Mouse (Mus musculus): ENCODE measurements around the gene Irf4. TPM values are rescaled to one million over a fixed set of nuclear protein-coding genes. Genes with fewer than 3 reads are reported as not detected.

Gene Irf4
- polyA plus RNA-seq, 1 experiment: not detected

DNA sequence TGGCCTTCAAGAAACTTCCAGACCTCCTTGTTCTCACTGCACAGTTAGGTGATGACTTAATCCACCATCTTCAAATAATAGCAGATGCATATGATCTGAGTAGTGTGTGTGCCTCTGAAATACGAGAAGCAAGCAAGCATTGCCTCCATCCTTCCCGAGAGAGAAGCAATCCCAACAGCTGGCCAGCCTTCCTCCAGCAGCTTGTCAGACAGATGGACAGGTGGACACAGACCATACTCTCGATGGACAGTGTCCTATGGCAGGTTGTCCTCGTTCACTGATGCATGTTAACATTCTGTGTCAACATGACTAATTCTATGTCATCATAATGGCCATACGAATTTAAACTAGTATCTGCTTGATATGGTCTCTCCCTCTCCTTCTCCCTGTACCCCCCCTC, 25.8 kb upstream of the Irf4 start:
- Histone ChIP-seq H3K36me3 (ENCODE audit: control insufficient read depth, insufficient read depth, low read length, poor library complexity, severe bottlenecking) (no peaks in the 10 kb centered on the region), H3K27me3 (ENCODE audit: control insufficient read depth, insufficient read depth, low read length, poor library complexity, severe bottlenecking) (no peaks in the 10 kb centered on the region), H3K9me3 (replicated peaks; ENCODE audit: control insufficient read depth, insufficient read depth, low read length, poor library complexity, severe bottlenecking) (no peaks in the 10 kb centered on the region), H3K9ac (ENCODE audit: low read depth, poor library complexity, severe bottlenecking) (no peak overlapping the region), H3K4me3 (ENCODE audit: low read depth, low read length) (no peak overlapping the region), H3K27ac (ENCODE audit: insufficient read depth, low read length) (no peak overlapping the region), H3K4me1 (ENCODE audit: control insufficient read depth, insufficient read depth, low read length) (no peaks in the 10 kb centered on the region)
- no peak for TF ChIP-seq CTCF (IDR thresholded peaks at IDR 0.05; ENCODE audit: low read depth, low read length)
- no peak for TF ChIP-seq POLR2A (IDR thresholded peaks at IDR 0.05; ENCODE audit: insufficient read depth, low read length)
- TF ChIP-seq EP300 (IDR thresholded peaks at IDR 0.05; ENCODE audit: insufficient read depth, low read depth, low read length): no peak

DNA sequence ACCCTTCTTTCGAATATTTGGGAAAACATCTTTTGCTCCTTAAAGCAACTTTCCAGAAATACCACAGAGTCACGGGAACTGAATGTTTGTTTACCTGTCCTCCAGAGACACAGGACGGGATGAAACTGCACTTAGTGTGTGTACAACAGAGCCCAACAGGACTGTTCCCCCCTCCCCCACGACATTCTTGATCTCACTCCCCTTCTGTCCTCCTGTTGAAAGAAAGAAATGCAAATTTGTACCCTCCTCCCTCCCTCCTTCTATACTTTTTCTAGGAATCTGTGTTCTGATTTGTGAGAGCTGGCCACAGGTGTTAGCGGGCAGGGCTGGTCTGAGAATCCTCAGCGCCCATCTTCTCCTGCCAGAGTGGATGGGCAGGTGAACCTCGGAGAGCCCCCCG, 25.2 kb upstream of the Irf4 start:
- Histone ChIP-seq H3K27ac (ENCODE audit: insufficient read depth, low read length) (no peak overlapping the region), H3K27me3 (ENCODE audit: control insufficient read depth, insufficient read depth, low read length, poor library complexity, severe bottlenecking) (no peaks in the 10 kb centered on the region), H3K9ac (ENCODE audit: low read depth, poor library complexity, severe bottlenecking) (no peak overlapping the region), H3K36me3 (ENCODE audit: control insufficient read depth, insufficient read depth, low read length, poor library complexity, severe bottlenecking) (no peaks in the 10 kb centered on the region), H3K4me3 (ENCODE audit: low read depth, low read length) (no peak overlapping the region), H3K4me1 (ENCODE audit: control insufficient read depth, insufficient read depth, low read length) (no peaks in the 10 kb centered on the region), H3K9me3 (replicated peaks; ENCODE audit: control insufficient read depth, insufficient read depth, low read length, poor library complexity, severe bottlenecking) (no peaks in the 10 kb centered on the region)
- no peak for TF ChIP-seq EP300 (IDR thresholded peaks at IDR 0.05; ENCODE audit: insufficient read depth, low read depth, low read length)
- TF ChIP-seq CTCF (IDR thresholded peaks at IDR 0.05; ENCODE audit: low read depth, low read length): no peak
- no peak for TF ChIP-seq POLR2A (IDR thresholded peaks at IDR 0.05; ENCODE audit: insufficient read depth, low read length)

- no peak overlapping the region for H3K4me3 ChIP-seq (ENCODE audit: low read depth, low read length)
- no peaks in the 10 kb centered on the region for H3K27me3 ChIP-seq (ENCODE audit: control insufficient read depth, insufficient read depth, low read length, poor library complexity, severe bottlenecking)
- no peak overlapping the region for H3K9ac ChIP-seq (ENCODE audit: low read depth, poor library complexity, severe bottlenecking)
- no peak for TF ChIP-seq POLR2A (IDR thresholded peaks at IDR 0.05; ENCODE audit: insufficient read depth, low read length)
- TF ChIP-seq CTCF (IDR thresholded peaks at IDR 0.05; ENCODE audit: low read depth, low read length): no peak
- no peak for TF ChIP-seq EP300 (IDR thresholded peaks at IDR 0.05; ENCODE audit: insufficient read depth, low read depth, low read length)
- H3K36me3 ChIP-seq (ENCODE audit: control insufficient read depth, insufficient read depth, low read length, poor library complexity, severe bottlenecking): no peaks in the 10 kb centered on the region
- H3K4me1 ChIP-seq (ENCODE audit: control insufficient read depth, insufficient read depth, low read length): no peaks in the 10 kb centered on the region
- H3K27ac ChIP-seq (ENCODE audit: insufficient read depth, low read length): no peak overlapping the region
- no peaks in the 10 kb centered on the region for H3K9me3 ChIP-seq (replicated peaks; ENCODE audit: control insufficient read depth, insufficient read depth, low read length, poor library complexity, severe bottlenecking)
Measured at GRCm38 (mm10) chr13:30724691-30725271, 24.2 kb upstream of the Irf4 start.

DNA sequence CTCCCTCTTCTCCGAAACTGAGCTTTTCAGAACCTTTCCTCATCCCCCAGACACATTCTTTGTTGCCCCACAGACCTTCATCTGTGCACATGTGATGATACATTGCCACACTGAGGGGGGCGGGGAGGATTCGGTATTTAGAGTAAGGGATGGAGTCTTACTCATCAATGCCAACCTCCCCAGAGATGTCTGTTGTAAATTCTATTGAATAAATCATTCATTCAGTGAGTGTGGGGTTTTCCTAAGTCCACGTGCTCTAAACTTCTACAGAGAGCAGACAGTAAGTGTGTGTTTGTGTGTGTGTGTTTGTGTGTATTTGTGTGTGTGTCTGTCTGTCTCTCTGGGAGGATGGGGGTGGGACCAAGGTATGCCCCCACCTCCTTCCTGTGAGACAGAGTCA, 22.1 kb upstream of the Irf4 start:
- Histone ChIP-seq H3K36me3 (ENCODE audit: control insufficient read depth, insufficient read depth, low read length, poor library complexity, severe bottlenecking) (no peaks in the 10 kb centered on the region), H3K9ac (ENCODE audit: low read depth, poor library complexity, severe bottlenecking) (no peak overlapping the region), H3K9me3 (replicated peaks; ENCODE audit: control insufficient read depth, insufficient read depth, low read length, poor library complexity, severe bottlenecking) (no peaks in the 10 kb centered on the region), H3K4me3 (ENCODE audit: low read depth, low read length) (no peak overlapping the region), H3K4me1 (ENCODE audit: control insufficient read depth, insufficient read depth, low read length) (no peaks in the 10 kb centered on the region), H3K27ac (ENCODE audit: insufficient read depth, low read length) (no peak overlapping the region), H3K27me3 (ENCODE audit: control insufficient read depth, insufficient read depth, low read length, poor library complexity, severe bottlenecking) (no peaks in the 10 kb centered on the region)
- no peak for TF ChIP-seq CTCF (IDR thresholded peaks at IDR 0.05; ENCODE audit: low read depth, low read length)
- TF ChIP-seq EP300 (IDR thresholded peaks at IDR 0.05; ENCODE audit: insufficient read depth, low read depth, low read length): no peak
- TF ChIP-seq POLR2A (IDR thresholded peaks at IDR 0.05; ENCODE audit: insufficient read depth, low read length): no peak

DNA sequence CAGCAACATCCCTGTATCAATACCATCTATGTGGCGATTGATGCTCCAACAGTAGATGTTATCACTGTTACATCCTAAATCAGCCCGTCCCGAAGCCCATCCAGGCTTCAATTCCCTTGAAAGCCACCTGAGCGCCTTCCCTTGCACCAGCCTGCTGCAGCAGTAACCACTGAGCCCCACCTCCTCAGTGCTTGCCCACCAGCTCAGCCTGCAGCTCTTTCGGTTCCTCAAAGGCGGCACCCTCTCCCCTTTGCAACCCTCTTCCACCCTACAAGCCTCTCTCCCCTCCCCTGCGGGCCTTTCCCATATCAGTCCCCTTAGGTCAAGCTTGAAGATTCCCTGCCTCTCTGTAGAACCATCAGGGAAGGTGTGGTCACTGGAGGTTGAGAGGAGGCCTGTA, 20.9 kb upstream of the Irf4 start:
- Histone ChIP-seq H3K9me3 (replicated peaks; ENCODE audit: control insufficient read depth, insufficient read depth, low read length, poor library complexity, severe bottlenecking) (no peaks in the 10 kb centered on the region), H3K9ac (ENCODE audit: low read depth, poor library complexity, severe bottlenecking) (no peak overlapping the region), H3K4me3 (ENCODE audit: low read depth, low read length) (no peak overlapping the region), H3K27ac (ENCODE audit: insufficient read depth, low read length) (no peak overlapping the region), H3K27me3 (ENCODE audit: control insufficient read depth, insufficient read depth, low read length, poor library complexity, severe bottlenecking) (no peaks in the 10 kb centered on the region), H3K4me1 (ENCODE audit: control insufficient read depth, insufficient read depth, low read length) (no peaks in the 10 kb centered on the region), H3K36me3 (ENCODE audit: control insufficient read depth, insufficient read depth, low read length, poor library complexity, severe bottlenecking) (no peaks in the 10 kb centered on the region)
- TF ChIP-seq CTCF (IDR thresholded peaks at IDR 0.05; ENCODE audit: low read depth, low read length) (no peak), POLR2A (IDR thresholded peaks at IDR 0.05; ENCODE audit: insufficient read depth, low read length) (no peak), EP300 (IDR thresholded peaks at IDR 0.05; ENCODE audit: insufficient read depth, low read depth, low read length) (no peak)

- H3K27me3 ChIP-seq (ENCODE audit: control insufficient read depth, insufficient read depth, low read length, poor library complexity, severe bottlenecking): no peaks in the 10 kb centered on the region
- TF ChIP-seq CTCF (IDR thresholded peaks at IDR 0.05; ENCODE audit: low read depth, low read length): no peak
- no peak for TF ChIP-seq POLR2A (IDR thresholded peaks at IDR 0.05; ENCODE audit: insufficient read depth, low read length)
- TF ChIP-seq EP300 (IDR thresholded peaks at IDR 0.05; ENCODE audit: insufficient read depth, low read depth, low read length): no peak
- H3K4me1 ChIP-seq (ENCODE audit: control insufficient read depth, insufficient read depth, low read length): no peaks in the 10 kb centered on the region
- H3K27ac ChIP-seq (ENCODE audit: insufficient read depth, low read length): no peak overlapping the region
- no peaks in the 10 kb centered on the region for H3K9me3 ChIP-seq (replicated peaks; ENCODE audit: control insufficient read depth, insufficient read depth, low read length, poor library complexity, severe bottlenecking)
- H3K9ac ChIP-seq (ENCODE audit: low read depth, poor library complexity, severe bottlenecking): no peak overlapping the region
- no peaks in the 10 kb centered on the region for H3K36me3 ChIP-seq (ENCODE audit: control insufficient read depth, insufficient read depth, low read length, poor library complexity, severe bottlenecking)
- H3K4me3 ChIP-seq (ENCODE audit: low read depth, low read length): no peak overlapping the region
Measured at GRCm38 (mm10) chr13:30729245-30729644, 19.8 kb upstream of the Irf4 start.

Measured in ES-Bruce4 (cell line).